Mouse (Mus musculus) erythroblast, embryonic 14.5 days (primary cell): ENCODE measurements around the gene Ccdc182.

ENCODE experiments used
- GATA1 ChIP-seq: IDR thresholded peaks from 2 replicates; pipeline ENCODE4 v1.6.1; 2012; ENCODE audit warnings: low read length, inconsistent platforms, mixed read lengths
- TAL1 ChIP-seq: IDR thresholded peaks from 3 replicates; pipeline ENCODE4 v1.6.1; 2012; ENCODE audit warnings: low read length, inconsistent platforms, mixed read lengths

DNA sequence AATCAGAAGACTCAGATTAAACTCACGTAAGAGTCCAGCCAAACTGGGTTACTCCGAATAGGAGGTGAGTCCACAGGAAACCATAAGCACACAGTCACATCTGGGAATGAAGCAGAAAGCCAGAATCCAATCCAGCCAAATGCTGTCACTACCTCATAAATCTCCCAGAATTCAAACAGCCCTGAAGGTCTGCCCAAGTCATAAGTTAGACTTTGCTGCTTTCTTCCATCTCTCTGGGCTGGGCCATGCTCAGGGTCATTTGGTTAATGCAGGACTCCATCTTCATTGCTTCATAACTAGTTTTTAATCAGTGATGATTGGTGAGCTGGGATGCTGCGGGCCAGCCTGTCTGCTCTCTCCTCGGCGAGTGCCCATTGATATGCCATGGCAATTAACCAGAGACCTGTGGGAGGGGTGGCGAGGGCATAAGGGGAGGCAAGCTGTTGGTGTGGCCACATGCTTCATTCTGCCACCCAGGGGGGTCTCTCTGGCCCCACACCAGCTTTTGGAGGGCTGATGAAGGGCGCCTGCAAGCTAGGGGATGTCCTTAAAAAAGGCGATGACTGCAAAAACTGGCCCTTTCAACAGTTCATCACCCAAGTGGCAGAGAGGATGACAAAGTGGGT is 38.6 kb downstream of the Ccdc182 start:
- no peak for TF ChIP-seq TAL1
- TF ChIP-seq GATA1 = no peak
